7 mouse cellular contexts compared by ENCODE assay signal in genomic region chr5:120612822-120613604, GRCm38 (mm10). TPM values are rescaled to one million over a fixed set of nuclear protein-coding genes. Genes with fewer than 3 reads are reported as not detected.
DNase-seq lines count a peak whose midpoint lies in the region; ATAC-seq lines count a peak whose summit lies in the region.

No protein-coding gene starts in this region.

- H3K9ac ChIP-seq in embryonic facial prominence, embryonic 11.5 days (replicated peaks; ENCODE audit: low read length), result peak overlapping the region; percentile 67
- H3K9ac ChIP-seq in midbrain, embryonic 13.5 days (replicated peaks), result peak overlapping the region; percentile 72

- peak; percentile 100 for DNase-seq in adrenal gland, postnatal 14 days
- DNase-seq in embryonic facial prominence, embryonic 11.5 days (ENCODE audit: low spot score), result peak; percentile 100
- peak; percentile 100 for DNase-seq in kidney, adult 11 months
- DNase-seq in limb, embryonic 10.5 days (ENCODE audit: low spot score), result peak; percentile 97
- DNase-seq in spleen, adult 12 weeks (ENCODE audit: low spot score), result peak; percentile 100

- peak; percentile 88 for ATAC-seq in embryonic facial prominence, embryonic 11.5 days (replicated peaks; ENCODE audit: insufficient number of reproducible peaks, low FRiP score, low TSS enrichment, low read depth)
- peak; percentile 83 for ATAC-seq in granulocyte monocyte progenitor cell, adult 5-6 weeks (replicated peaks; ENCODE audit: poor library complexity, severe bottlenecking)
- peak; percentile 93 for ATAC-seq in midbrain, embryonic 13.5 days

- H3K4me3 ChIP-seq in embryonic facial prominence, embryonic 11.5 days (ENCODE audit: low read depth, low read length), result peak overlapping the region; percentile 75
- H3K4me3 ChIP-seq in limb, embryonic 10.5 days, result peak overlapping the region; percentile 76
- peak overlapping the region; percentile 70 for H3K4me3 ChIP-seq in midbrain, embryonic 13.5 days (replicated peaks)

- H3K9me3 ChIP-seq in embryonic facial prominence, embryonic 11.5 days (replicated peaks; ENCODE audit: control insufficient read depth, low read length), result no peaks in the 10 kb centered on the region
- H3K9me3 ChIP-seq in limb, embryonic 10.5 days (replicated peaks), result no peaks in the 10 kb centered on the region
- no peaks in the 10 kb centered on the region for H3K9me3 ChIP-seq in midbrain, embryonic 13.5 days

- under 1% methylated on average over 69 of the region's 69 CpGs for WGBS in embryonic facial prominence, embryonic 11.5 days
- WGBS in limb, embryonic 10.5 days, result under 1% methylated on average over 69 of the region's 69 CpGs
- under 1% methylated on average over 69 of the region's 69 CpGs for WGBS in midbrain, embryonic 13.5 days

- peak overlapping the region; percentile 79 for H3K4me2 ChIP-seq in embryonic facial prominence, embryonic 11.5 days (ENCODE audit: low read depth, low read length)
- peak overlapping the region; percentile 87 for H3K4me2 ChIP-seq in midbrain, embryonic 13.5 days (replicated peaks)

- peaks cover 3% of the 10 kb centered on the region for H3K4me1 ChIP-seq in embryonic facial prominence, embryonic 11.5 days (ENCODE audit: control insufficient read depth, insufficient read depth, low read length)
- peaks cover 21% of the 10 kb centered on the region for H3K4me1 ChIP-seq in limb, embryonic 10.5 days
- peaks cover 34% of the 10 kb centered on the region for H3K4me1 ChIP-seq in midbrain, embryonic 13.5 days (replicated peaks)

- no peaks in the 10 kb centered on the region; the same call in none of the 2 replicates for H3K36me3 ChIP-seq in embryonic facial prominence, embryonic 11.5 days (replicated peaks; ENCODE audit: control insufficient read depth, insufficient read depth, low read depth, low read length)
- peaks cover 52% of the 10 kb centered on the region for H3K36me3 ChIP-seq in limb, embryonic 10.5 days
- peaks cover 40% of the 10 kb centered on the region for H3K36me3 ChIP-seq in midbrain, embryonic 13.5 days

- H3K27me3 ChIP-seq in embryonic facial prominence, embryonic 11.5 days (ENCODE audit: control insufficient read depth, insufficient read depth, low read length), result no peaks in the 10 kb centered on the region
- H3K27me3 ChIP-seq in limb, embryonic 10.5 days (ENCODE audit: low read depth, poor library complexity, severe bottlenecking), result no peaks in the 10 kb centered on the region
- no peaks in the 10 kb centered on the region for H3K27me3 ChIP-seq in midbrain, embryonic 13.5 days

- H3K27ac ChIP-seq in embryonic facial prominence, embryonic 11.5 days (replicated peaks; ENCODE audit: low read depth, low read length), result no peak overlapping the region; the same call in 1 of the 2 replicates
- peak overlapping the region; percentile 97 for H3K27ac ChIP-seq in limb, embryonic 10.5 days
- H3K27ac ChIP-seq in midbrain, embryonic 13.5 days, result peak overlapping the region; percentile 87

RNA-seq across cellular contexts. Expression of gene Ddx54, which starts 0.5 kb away (rescaled TPM):
- total RNA-seq in adrenal gland, postnatal 14 days (2021), result 38.6 and 45.9 TPM in 2 replicates
- 28.9 and 29.7 TPM in 2 replicates for polyA plus RNA-seq in embryonic facial prominence, embryonic 11.5 days (2014; fragmentation: Nextera tagmentation; extraction: Ambion mirVana)
- total RNA-seq in granulocyte monocyte progenitor cell, adult 5-6 weeks (2014; fragmentation: Nextera tagmentation), result 21.5 and 27.9 TPM in 2 replicates
- 33.1 and 38.7 TPM in 2 replicates for total RNA-seq in granulocyte monocyte progenitor cell, adult 5-6 weeks (2017)
- polyA plus RNA-seq in limb, embryonic 10.5 days (2016; fragmentation: Nextera tagmentation; extraction: Ambion mirVana), result 58.1 and 62.6 TPM in 2 replicates
- 43.9 and 44.3 TPM in 2 replicates for polyA plus RNA-seq in midbrain, embryonic 13.5 days (2015; fragmentation: Nextera tagmentation; extraction: Ambion mirVana)

RNA-seq across cellular contexts. Expression of gene Rita1, which starts 0.6 kb away (rescaled TPM):
- total RNA-seq in adrenal gland, postnatal 14 days (2021), result 15.6 and 16.0 TPM in 2 replicates
- polyA plus RNA-seq in embryonic facial prominence, embryonic 11.5 days (2014; fragmentation: Nextera tagmentation; extraction: Ambion mirVana), result 8.3 and 8.8 TPM in 2 replicates
- 3.0 and 5.3 TPM in 2 replicates for total RNA-seq in granulocyte monocyte progenitor cell, adult 5-6 weeks (2014; fragmentation: Nextera tagmentation)
- 1.8 and 3.9 TPM in 2 replicates for total RNA-seq in granulocyte monocyte progenitor cell, adult 5-6 weeks (2017)
- 17.5 and 19.5 TPM in 2 replicates for polyA plus RNA-seq in limb, embryonic 10.5 days (2016; fragmentation: Nextera tagmentation; extraction: Ambion mirVana)
- 23.0 and 23.9 TPM in 2 replicates for polyA plus RNA-seq in midbrain, embryonic 13.5 days (2015; fragmentation: Nextera tagmentation; extraction: Ambion mirVana)

RNA-seq across cellular contexts. Expression of gene Cfap73, which starts 21.0 kb away (rescaled TPM):
- 0.63 and 0.98 TPM in 2 replicates for total RNA-seq in adrenal gland, postnatal 14 days (2021)
- polyA plus RNA-seq in embryonic facial prominence, embryonic 11.5 days (2014; fragmentation: Nextera tagmentation; extraction: Ambion mirVana), result not detected in 2 replicates
- total RNA-seq in granulocyte monocyte progenitor cell, adult 5-6 weeks (2014; fragmentation: Nextera tagmentation), result not detected in 2 replicates
- not detected in 2 replicates for total RNA-seq in granulocyte monocyte progenitor cell, adult 5-6 weeks (2017)
- polyA plus RNA-seq in limb, embryonic 10.5 days (2016; fragmentation: Nextera tagmentation; extraction: Ambion mirVana), result not detected in 2 replicates
- polyA plus RNA-seq in midbrain, embryonic 13.5 days (2015; fragmentation: Nextera tagmentation; extraction: Ambion mirVana), result not detected in 2 replicates

RNA-seq across cellular contexts. Expression of gene Iqcd, which starts 24.2 kb away (rescaled TPM):
- total RNA-seq in adrenal gland, postnatal 14 days (2021), result 0.30 and 0.48 TPM in 2 replicates
- polyA plus RNA-seq in embryonic facial prominence, embryonic 11.5 days (2014; fragmentation: Nextera tagmentation; extraction: Ambion mirVana), result 0.31 and 0.55 TPM in 2 replicates
- not detected in 2 replicates for total RNA-seq in granulocyte monocyte progenitor cell, adult 5-6 weeks (2014; fragmentation: Nextera tagmentation)
- not detected in 2 replicates for total RNA-seq in granulocyte monocyte progenitor cell, adult 5-6 weeks (2017)
- polyA plus RNA-seq in limb, embryonic 10.5 days (2016; fragmentation: Nextera tagmentation; extraction: Ambion mirVana), result 0.30 and 0.41 TPM in 2 replicates
- polyA plus RNA-seq in midbrain, embryonic 13.5 days (2015; fragmentation: Nextera tagmentation; extraction: Ambion mirVana), result 1.4 and 2.0 TPM in 2 replicates

RNA-seq across cellular contexts. Expression of gene Tpcn1, which starts 24.5 kb away (rescaled TPM):
- 56.5 and 57.5 TPM in 2 replicates for total RNA-seq in adrenal gland, postnatal 14 days (2021)
- polyA plus RNA-seq in embryonic facial prominence, embryonic 11.5 days (2014; fragmentation: Nextera tagmentation; extraction: Ambion mirVana), result 9.6 and 11.2 TPM in 2 replicates
- 28.8 and 41.5 TPM in 2 replicates for total RNA-seq in granulocyte monocyte progenitor cell, adult 5-6 weeks (2014; fragmentation: Nextera tagmentation)
- 12.7 and 14.1 TPM in 2 replicates for total RNA-seq in granulocyte monocyte progenitor cell, adult 5-6 weeks (2017)
- polyA plus RNA-seq in limb, embryonic 10.5 days (2016; fragmentation: Nextera tagmentation; extraction: Ambion mirVana), result 12.3 and 13.2 TPM in 2 replicates
- 12.6 and 15.6 TPM in 2 replicates for polyA plus RNA-seq in midbrain, embryonic 13.5 days (2015; fragmentation: Nextera tagmentation; extraction: Ambion mirVana)
